Mouse (Mus musculus) megakaryocyte, embryonic 14.5 days (primary cell): ENCODE data around the gene Vsig10. TPM values are rescaled to one million over a fixed set of nuclear protein-coding genes. Genes with fewer than 3 reads are reported as not detected.

Experiments used
- H3K27me3 ChIP-seq: replicated peaks from 2 replicates; pipeline ENCODE3; 2012; ENCODE audit warnings: inconsistent platforms
- H3K36me3 ChIP-seq: replicated peaks from 2 replicates; pipeline ENCODE3; 2012; ENCODE audit warnings: low read length, inconsistent platforms, mixed read lengths
- H3K4me1 ChIP-seq: 2 replicates; pipeline ENCODE4 v1.6.1; 2012; ENCODE audit warnings: inconsistent platforms
- H3K4me3 ChIP-seq: replicated peaks from 2 replicates; pipeline ENCODE3; 2012; ENCODE audit warnings: moderate library complexity, mild to moderate bottlenecking, inconsistent platforms
- H3K9me3 ChIP-seq: 2 replicates; pipeline ENCODE4 v1.6.1; 2012; ENCODE audit warnings: inconsistent platforms
- FLI1 ChIP-seq: IDR thresholded peaks from 2 replicates; pipeline ENCODE4 v1.6.1; 2012; ENCODE audit warnings: low read length, inconsistent platforms, mixed read lengths
- GATA1 ChIP-seq: IDR thresholded peaks from 3 replicates; pipeline ENCODE4 v1.6.1; 2012; ENCODE audit warnings: mixed read lengths, low read length, inconsistent platforms, borderline replicate concordance
- polyA plus RNA-seq: library from polyadenylated mRNA; stranded (reverse); fragments of >175 nt; gene quantifications from 2 replicates; pipeline ENCODE4 v1.2.3, GENCODE M21; 2012; ENCODE audit warnings: low replicate concordance; ENCODE audit not compliant: insufficient read depth

The Vsig10 gene
- polyA plus RNA-seq, 1 experiment: 0.23 TPM

DNA sequence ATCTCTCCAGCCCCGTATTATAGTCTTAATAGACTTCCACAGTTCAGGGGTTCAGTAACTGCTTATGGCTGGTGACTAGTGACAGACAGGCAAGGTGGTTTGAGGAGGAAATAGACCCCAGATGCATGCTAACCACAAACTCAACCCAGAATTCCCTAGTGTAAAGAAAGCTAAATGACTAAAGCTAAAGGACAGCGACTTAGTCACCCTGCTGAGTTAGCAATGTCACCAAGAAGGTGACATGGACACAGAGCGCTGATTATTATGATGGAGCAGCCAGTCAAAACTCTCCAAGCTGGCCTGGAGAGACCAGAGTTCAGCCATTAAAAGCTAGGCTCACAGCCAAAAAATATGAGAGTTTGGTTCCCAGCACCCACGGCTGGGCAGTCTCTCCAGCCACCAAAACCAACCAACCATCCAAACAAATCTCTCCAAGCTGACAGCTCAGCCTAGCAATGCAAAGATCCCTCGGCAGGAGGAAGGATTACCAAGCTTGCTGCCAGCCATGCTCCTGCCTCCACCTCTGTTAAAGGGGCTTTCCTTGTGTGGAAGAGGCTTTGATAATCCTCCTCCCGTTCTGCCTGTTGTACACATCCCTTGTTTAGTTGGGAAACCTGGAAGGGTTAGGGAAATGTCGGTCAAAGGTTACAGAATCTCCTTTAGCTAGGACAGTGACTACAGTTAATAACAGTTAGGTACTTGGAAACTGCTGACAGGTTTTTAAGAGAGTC, 40.8 kb downstream of the Vsig10 start:
- H3K4me3 ChIP-seq: no peak overlapping the region
- no peak for TF ChIP-seq GATA1
- no peak for TF ChIP-seq FLI1
- H3K4me1 ChIP-seq: peaks cover 75% of the 10 kb centered on the region
- no peaks in the 10 kb centered on the region for H3K9me3 ChIP-seq
- H3K27me3 ChIP-seq: peaks cover 10% of the 10 kb centered on the region
- H3K36me3 ChIP-seq: peaks cover 18% of the 10 kb centered on the region

DNA sequence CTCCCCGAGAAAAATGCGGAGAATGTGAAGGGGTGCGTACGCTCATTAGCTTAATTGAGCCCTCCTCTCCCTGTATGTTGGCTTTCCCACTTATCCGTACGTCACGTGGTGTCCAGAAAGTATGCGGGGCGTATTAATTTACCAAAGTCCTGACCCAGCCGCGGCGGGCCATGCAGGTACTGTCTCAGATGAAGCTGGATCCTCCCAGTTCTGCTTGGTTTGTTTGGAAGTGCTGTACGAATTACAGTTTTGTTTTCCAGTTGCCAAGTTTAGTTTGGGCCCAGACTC, 41.3 kb downstream of the Vsig10 start:
- Histone ChIP-seq H3K36me3 (peaks cover 23% of the 10 kb centered on the region), H3K4me1 (peaks cover 73% of the 10 kb centered on the region), H3K9me3 (no peaks in the 10 kb centered on the region), H3K4me3 (no peak overlapping the region), H3K27me3 (peaks cover 6% of the 10 kb centered on the region)
- TF ChIP-seq FLI1 (no peak), GATA1 (no peak)

DNA sequence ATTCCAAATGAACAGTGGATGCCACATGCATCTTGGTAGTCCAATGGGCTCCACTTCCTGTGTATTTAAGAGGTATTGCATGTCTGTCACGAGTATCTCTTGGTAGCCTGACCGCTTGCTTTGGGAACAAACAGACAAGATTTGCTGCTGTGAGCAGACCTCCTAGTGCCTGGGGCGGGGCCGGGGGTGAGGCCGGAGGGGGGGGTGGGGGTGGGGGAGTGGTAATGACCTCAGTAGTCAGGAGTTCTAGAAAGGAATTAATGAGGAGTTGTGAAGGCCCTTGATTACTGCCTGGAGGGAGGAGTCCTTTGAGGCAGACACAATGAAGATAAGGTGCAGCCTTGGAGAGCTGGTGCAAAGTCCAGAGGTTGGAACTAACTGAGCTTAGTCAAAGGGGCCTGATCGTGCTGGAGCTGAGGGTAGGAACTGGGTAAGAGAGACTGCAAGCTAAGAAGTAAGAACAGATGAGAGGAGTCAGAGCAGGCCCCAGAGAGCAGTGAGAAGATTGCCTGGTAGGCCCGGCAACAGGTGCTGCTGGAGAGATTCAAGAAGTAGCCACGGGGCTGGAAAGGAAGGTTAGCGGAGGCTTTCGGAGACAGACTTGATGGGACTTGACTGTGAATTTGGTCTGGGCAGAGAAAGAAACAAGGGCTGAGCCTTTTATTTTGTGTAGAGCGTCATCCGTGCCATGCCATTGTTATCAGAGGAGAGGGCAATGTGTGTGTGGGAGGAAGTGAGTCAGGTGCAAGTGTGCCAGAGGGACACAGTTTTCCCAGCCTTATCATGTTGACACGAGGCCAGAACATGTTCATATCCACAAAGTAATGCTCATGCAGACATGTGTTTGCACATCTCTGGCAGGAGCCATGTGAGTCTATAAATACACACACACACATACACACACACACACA, 42.0 kb downstream of the Vsig10 start:
- no peaks in the 10 kb centered on the region for H3K9me3 ChIP-seq
- H3K36me3 ChIP-seq: peaks cover 30% of the 10 kb centered on the region
- peaks cover 66% of the 10 kb centered on the region for H3K4me1 ChIP-seq
- H3K27me3 ChIP-seq: no peaks in the 10 kb centered on the region
- TF ChIP-seq GATA1 (no peak), FLI1 (no peak)
- H3K4me3 ChIP-seq: peak overlapping the region; percentile 60

DNA sequence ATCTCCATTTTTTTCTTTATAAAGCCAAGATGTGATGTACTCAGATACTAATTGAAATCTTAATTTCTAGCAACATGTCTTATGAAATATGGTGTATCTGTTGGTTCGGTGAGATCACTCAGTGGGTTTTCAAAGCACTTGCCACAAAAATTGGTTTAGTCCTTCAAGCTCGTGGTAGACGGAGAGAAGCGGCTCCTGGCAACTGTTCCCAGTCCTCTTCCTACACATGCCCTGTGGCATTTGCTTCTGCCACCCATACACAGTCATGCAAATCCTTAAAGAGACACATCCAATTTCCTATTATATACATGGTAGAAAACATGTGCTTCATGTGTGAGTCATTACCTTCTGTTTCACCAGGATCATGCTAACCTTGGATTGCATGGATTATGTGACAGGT, 42.7 kb downstream of the Vsig10 start:
- H3K4me3 ChIP-seq: no peak overlapping the region
- peaks cover 37% of the 10 kb centered on the region for H3K36me3 ChIP-seq
- no peaks in the 10 kb centered on the region for H3K27me3 ChIP-seq
- no peaks in the 10 kb centered on the region for H3K9me3 ChIP-seq
- peaks cover 59% of the 10 kb centered on the region for H3K4me1 ChIP-seq
- no peak for TF ChIP-seq FLI1
- TF ChIP-seq GATA1: no peak

DNA sequence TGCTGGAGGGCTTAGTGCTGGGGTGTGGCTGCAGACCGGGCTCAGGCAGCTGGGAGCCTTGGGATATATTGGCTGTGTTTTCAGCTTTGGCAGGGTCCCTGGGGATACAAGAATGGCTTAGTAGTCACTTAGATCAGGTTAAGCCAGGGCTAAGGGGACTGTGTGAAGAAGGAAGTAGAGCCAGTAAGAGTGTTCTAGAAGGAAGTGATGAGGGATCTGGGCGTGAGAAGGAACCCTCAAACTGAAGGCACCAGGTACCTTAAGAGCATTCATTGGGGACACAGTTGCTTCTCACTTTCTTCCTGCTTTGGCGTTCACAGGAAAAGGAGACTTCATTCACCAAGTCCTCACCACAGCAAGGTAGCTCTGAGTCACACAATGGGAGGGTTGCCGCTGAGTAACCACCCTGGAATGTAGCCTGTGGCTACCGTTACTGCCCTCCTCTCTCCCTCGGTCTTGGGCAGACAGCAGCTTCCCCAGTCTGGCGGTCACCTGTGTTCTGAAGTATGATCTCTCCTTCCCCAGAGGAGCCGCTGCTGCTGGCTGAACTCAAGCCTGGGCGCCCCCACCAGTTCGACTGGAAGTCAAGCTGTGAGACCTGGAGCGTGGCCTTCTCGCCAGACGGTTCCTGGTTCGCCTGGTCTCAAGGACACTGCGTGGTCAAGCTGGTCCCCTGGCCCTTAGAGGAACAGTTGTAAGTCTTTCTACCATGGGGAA, 44.3 kb downstream of the Vsig10 start:
- Histone ChIP-seq H3K4me1 (peaks cover 51% of the 10 kb centered on the region), H3K27me3 (no peaks in the 10 kb centered on the region), H3K36me3 (peaks cover 49% of the 10 kb centered on the region), H3K9me3 (no peaks in the 10 kb centered on the region), H3K4me3 (peak overlapping the region; percentile 11)
- TF ChIP-seq GATA1: no peak
- no peak for TF ChIP-seq FLI1

DNA sequence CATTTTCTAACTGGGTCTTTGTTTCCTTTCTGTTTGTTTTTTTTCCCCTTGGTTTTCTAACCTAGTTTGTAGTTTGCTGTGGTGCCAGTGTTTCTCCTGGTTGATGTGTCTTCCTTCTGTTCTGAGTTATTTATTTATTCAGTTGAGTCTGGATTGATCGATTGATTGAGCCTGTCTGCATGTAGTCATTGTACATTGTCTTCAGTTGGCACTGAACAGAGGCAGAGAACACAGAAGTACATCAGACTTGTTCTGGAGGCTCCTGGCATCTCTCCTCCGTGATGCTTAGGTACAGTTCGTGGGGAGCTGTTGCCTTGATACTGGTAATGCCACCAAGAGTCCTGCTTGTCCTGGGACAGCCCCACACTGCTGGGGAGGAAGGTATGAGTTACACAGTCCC, 45.9 kb downstream of the Vsig10 start:
- Histone ChIP-seq H3K36me3 (peaks cover 65% of the 10 kb centered on the region), H3K27me3 (no peaks in the 10 kb centered on the region), H3K4me3 (no peak overlapping the region), H3K4me1 (peaks cover 36% of the 10 kb centered on the region), H3K9me3 (no peaks in the 10 kb centered on the region)
- TF ChIP-seq GATA1: no peak
- no peak for TF ChIP-seq FLI1

DNA sequence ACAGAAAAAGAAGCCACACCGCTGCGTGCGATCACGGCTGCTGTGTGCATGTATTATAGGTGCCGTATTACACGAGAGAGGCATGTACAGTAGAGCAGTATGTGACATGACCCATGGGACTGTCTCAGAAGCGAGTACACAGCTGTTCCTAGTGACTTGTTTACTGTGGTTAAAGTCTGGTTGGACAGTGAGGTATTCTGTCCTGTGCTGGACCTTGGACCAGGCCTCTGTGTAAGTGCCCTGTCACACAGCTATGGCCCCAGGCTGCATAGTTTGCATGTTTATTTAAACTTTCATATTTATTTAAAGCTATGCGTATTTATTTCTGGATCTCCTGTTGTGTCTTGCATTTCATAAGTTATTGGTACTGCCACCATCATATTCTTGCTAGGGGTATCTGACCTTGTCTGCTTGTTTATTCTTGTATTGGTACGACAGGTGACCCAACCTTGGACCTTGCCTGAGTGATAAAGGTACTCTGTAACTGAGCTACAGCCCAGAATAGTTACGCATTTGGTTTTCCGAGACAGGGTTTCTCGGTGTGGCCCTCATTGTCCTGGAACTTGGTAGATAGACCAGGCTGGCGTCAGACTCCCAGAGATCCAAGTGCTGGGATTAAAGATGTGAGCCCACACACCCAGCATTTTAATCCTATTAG, 47.1 kb downstream of the Vsig10 start:
- H3K4me3 ChIP-seq: no peak overlapping the region
- no peaks in the 10 kb centered on the region for H3K9me3 ChIP-seq
- peaks cover 24% of the 10 kb centered on the region for H3K4me1 ChIP-seq
- no peaks in the 10 kb centered on the region for H3K27me3 ChIP-seq
- TF ChIP-seq GATA1: no peak
- no peak for TF ChIP-seq FLI1
- H3K36me3 ChIP-seq: peaks cover 77% of the 10 kb centered on the region

DNA sequence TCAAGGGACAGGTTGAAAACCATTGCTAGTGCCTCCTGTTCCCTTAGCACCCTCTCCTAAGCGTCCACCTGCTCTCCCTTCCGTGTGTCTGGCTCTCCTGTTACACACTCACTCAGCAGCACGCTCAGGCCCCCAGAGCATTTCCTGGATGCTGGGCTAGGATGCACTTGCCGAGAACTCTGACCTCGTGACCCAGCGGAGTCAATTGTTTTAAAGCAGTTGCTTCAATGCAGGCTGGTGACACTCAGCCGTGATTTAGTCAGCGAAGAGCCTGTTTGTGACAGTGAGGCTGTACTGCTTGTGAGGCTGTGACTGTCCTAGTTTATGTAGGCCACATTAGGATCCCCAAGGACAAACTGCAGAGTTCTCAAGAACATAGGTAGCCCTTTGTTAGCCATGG, 48.3 kb downstream of the Vsig10 start:
- peaks cover 12% of the 10 kb centered on the region for H3K4me1 ChIP-seq
- H3K36me3 ChIP-seq: peaks cover 89% of the 10 kb centered on the region
- no peaks in the 10 kb centered on the region for H3K9me3 ChIP-seq
- H3K27me3 ChIP-seq: no peaks in the 10 kb centered on the region
- TF ChIP-seq GATA1: no peak
- no peak for TF ChIP-seq FLI1
- H3K4me3 ChIP-seq: no peak overlapping the region

DNA sequence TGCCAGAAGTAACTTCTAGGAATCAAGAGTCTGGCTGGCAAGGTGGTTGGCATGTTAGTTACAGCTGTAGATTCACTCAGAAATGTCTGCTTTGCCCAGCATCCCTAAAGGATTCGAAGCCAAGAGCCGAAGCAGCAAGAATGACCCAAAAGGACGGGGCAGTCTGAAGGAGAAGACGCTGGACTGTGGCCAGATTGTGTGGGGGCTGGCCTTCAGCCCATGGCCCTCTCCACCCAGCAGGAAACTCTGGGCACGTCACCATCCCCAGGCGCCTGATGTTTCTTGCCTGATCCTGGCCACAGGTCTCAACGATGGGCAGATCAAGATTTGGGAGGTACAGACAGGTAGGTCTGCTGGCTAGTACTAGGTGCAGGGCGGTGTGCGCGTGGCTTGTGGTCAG, 51.7 kb downstream of the Vsig10 start:
- H3K27me3 ChIP-seq: no peaks in the 10 kb centered on the region
- peaks cover 6% of the 10 kb centered on the region; the same call in 1 of the 2 replicates for H3K4me1 ChIP-seq
- no peak for TF ChIP-seq GATA1
- no peak for TF ChIP-seq FLI1
- no peaks in the 10 kb centered on the region for H3K9me3 ChIP-seq
- peaks cover 96% of the 10 kb centered on the region for H3K36me3 ChIP-seq
- H3K4me3 ChIP-seq: no peak overlapping the region
